19 mouse cellular contexts compared by ENCODE assay signal in the genomic region with DNA sequence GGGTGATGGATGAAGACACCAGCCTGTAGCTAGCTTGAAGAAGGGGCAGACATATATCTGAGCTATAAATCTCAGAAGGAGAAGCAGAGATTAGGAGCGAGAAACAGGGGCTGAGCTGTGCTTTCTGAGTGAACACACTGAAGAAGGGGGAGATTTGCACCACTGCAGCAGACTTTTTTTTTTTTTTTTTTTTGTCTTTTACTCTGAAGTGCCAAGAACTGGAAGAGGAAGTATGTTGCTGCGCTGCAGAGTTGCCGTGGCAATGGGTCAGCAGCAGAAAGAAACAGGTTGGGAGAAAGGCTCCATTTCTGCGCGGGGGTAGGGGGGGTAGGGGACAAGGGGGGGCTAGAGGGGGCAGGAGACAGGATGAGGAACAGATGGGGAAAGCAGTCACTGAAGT. TPM values are rescaled to one million over a fixed set of nuclear protein-coding genes. Genes with fewer than 3 reads are reported as not detected.
A peak's percentile ranks its signal among the peaks of the same experiment; 100 is the strongest.
DNase-seq lines count a peak whose midpoint lies in the region; ATAC-seq and TF ChIP-seq lines count a peak whose summit lies in the region.
"Had no signal": no experiment of that assay in that cellular context is flagged by ENCODE, and none has a peak within 500 bp of the region (broad histone marks: within the 10 kb centered on the region; RNA-seq: fewer than 3 reads in every experiment).

No protein-coding gene starts in this region.

- H3K4me2 ChIP-seq in kidney, postnatal 0 days (ENCODE audit: low read length): no peak overlapping the region
- peak overlapping the region; percentile 77 for H3K4me2 ChIP-seq in CH12.LX (ENCODE audit: insufficient read depth, low read depth, poor library complexity, severe bottlenecking)
- H3K4me2 ChIP-seq: embryonic facial prominence, embryonic 13.5 days; heart, embryonic 15.5 days; hindbrain, embryonic 13.5 days; limb, embryonic 15.5 days had no signal

- no peaks in the 10 kb centered on the region for H3K27me3 ChIP-seq in kidney, postnatal 0 days (ENCODE audit: insufficient read depth, low read length)
- H3K27me3 ChIP-seq in CH12.LX (replicated peaks): no peaks in the 10 kb centered on the region
- no peaks in the 10 kb centered on the region for H3K27me3 ChIP-seq in thymus, adult 2 months (ENCODE audit: control insufficient read depth, insufficient read depth, low read length)
- H3K27me3 ChIP-seq: embryonic facial prominence, embryonic 13.5 days; hindbrain, embryonic 13.5 days had no signal

- WGBS in kidney, postnatal 0 days: 6% methylated on average over 5 of the region's 5 CpGs
- under 1% methylated on average over 5 of the region's 5 CpGs for WGBS in thymus, adult 2 months

- DNase-seq in kidney, postnatal 0 days (ENCODE audit: low spot score): peak; percentile 60
- DNase-seq in kidney, adult 9 months: no peak
- peak; percentile 75 for DNase-seq in CH12.LX (ENCODE audit: extremely low read depth)
- peak; percentile 35 for DNase-seq in brain, embryonic 14.5 days (ENCODE audit: low read depth)
- no peak for DNase-seq in thymus, adult 2 months
- DNase-seq in cerebellum, adult 11-12 months: no peak
- DNase-seq: cerebellum, adult 8-10 months; kidney, postnatal 10 days; liver, postnatal 0 days; right cerebral cortex, adult 18-20 months had no signal

- dilution Hi-C loops in CH12.LX (cut with MboI; ENCODE audit: extremely low pct_ligation_motif_present, extremely low pct_unique_long_range_greater_than_20kb, low sequenced_read_pairs): no loop called here

- no peak for ATAC-seq in kidney, postnatal 0 days (replicated peaks; ENCODE audit: low FRiP score, low read depth)
- ATAC-seq in megakaryocyte progenitor cell, adult 5-6 weeks (replicated peaks; ENCODE audit: poor library complexity): peak; percentile 29
- ATAC-seq: intestine, embryonic 16.5 days; liver, postnatal 0 days had no signal

- H3K36me3 ChIP-seq in kidney, postnatal 0 days (ENCODE audit: insufficient read depth, low read length): no peaks in the 10 kb centered on the region
- peaks cover 0 to 3% of the 10 kb centered on the region in 2 experiments for H3K36me3 ChIP-seq in CH12.LX (replicated peaks in 1 of 2; ENCODE audit: control insufficient read depth in 1 of 2, insufficient read depth in 1 of 2, low read length in 1 of 2)
- H3K36me3 ChIP-seq in thymus, adult 2 months (ENCODE audit: control insufficient read depth, insufficient read depth, low read length): no peaks in the 10 kb centered on the region
- H3K36me3 ChIP-seq: embryonic facial prominence, embryonic 13.5 days; heart, embryonic 15.5 days; hindbrain, embryonic 13.5 days; limb, embryonic 15.5 days had no signal

- H3K9me3 ChIP-seq in kidney, postnatal 0 days (replicated peaks; ENCODE audit: low read length): no peaks in the 10 kb centered on the region
- no peaks in the 10 kb centered on the region for H3K9me3 ChIP-seq in CH12.LX (replicated peaks; ENCODE audit: low read length)
- H3K9me3 ChIP-seq: embryonic facial prominence, embryonic 13.5 days; heart, embryonic 15.5 days; hindbrain, embryonic 13.5 days; limb, embryonic 15.5 days had no signal

- H3K4me1 ChIP-seq in kidney, postnatal 0 days (replicated peaks; ENCODE audit: insufficient read depth, low read length): no peaks in the 10 kb centered on the region
- peaks cover 21 to 81% of the 10 kb centered on the region in 2 experiments for H3K4me1 ChIP-seq in CH12.LX (ENCODE audit: control insufficient read depth in 1 of 2, insufficient read depth in 2 of 2)
- no peaks in the 10 kb centered on the region for H3K4me1 ChIP-seq in thymus, adult 2 months (replicated peaks; ENCODE audit: control insufficient read depth, insufficient read depth, low read length)
- H3K4me1 ChIP-seq: heart, embryonic 15.5 days had no signal

- no peak for TF ChIP-seq POLR2A in CH12.LX (IDR thresholded peaks at IDR 0.05; ENCODE audit: low read depth, low read length)
- TF ChIP-seq POLR2A in brain, embryonic 14.5 days (IDR thresholded peaks at IDR 0.05; ENCODE audit: borderline replicate concordance, extremely low read depth, insufficient read depth, insufficient read length, poor library complexity, severe bottlenecking): no peak
- TF ChIP-seq POLR2A in thymus, adult 2 months (IDR thresholded peaks at IDR 0.05; ENCODE audit: control insufficient read depth, extremely low read depth, insufficient read depth, low read length, poor library complexity): no peak

- no peaks in the 10 kb centered on the region for H3K79me2 ChIP-seq in CH12.LX (replicated peaks; ENCODE audit: control insufficient read depth, extremely low read depth, insufficient read depth, poor library complexity, severe bottlenecking)

- in situ Hi-C loops in CH12.LX (cut with MboI; ENCODE audit: low pct_ligation_motif_present, low pct_unique_long_range_greater_than_20kb, low sequenced_read_pairs): loop anchor here (5.0 to 25.0 kb wide), 3 partner anchors 69 to 324 kb away; a partner anchor contains a TSS

- TF ChIP-seq CTCF in kidney, postnatal 0 days (IDR thresholded peaks at IDR 0.05; ENCODE audit: low read depth): no peak
- no peak for TF ChIP-seq CTCF in CH12.LX (conservative IDR thresholded peaks at IDR 0.05 in 1 of 2, IDR thresholded peaks at IDR 0.05 in 1 of 2; ENCODE audit: low read depth in 2 of 2, low read length in 2 of 2)
- no peak for TF ChIP-seq CTCF in brain, embryonic 14.5 days (IDR thresholded peaks at IDR 0.05; ENCODE audit: borderline replicate concordance, extremely low read depth, insufficient read depth, insufficient read length)
- TF ChIP-seq CTCF in thymus, adult 2 months (IDR thresholded peaks at IDR 0.05; ENCODE audit: borderline replicate concordance, control insufficient read depth, extremely low read depth, insufficient read depth, low read length, poor library complexity): no peak

- no peak overlapping the region for H3K9ac ChIP-seq in kidney, postnatal 0 days (ENCODE audit: low read depth, low read length)
- peak overlapping the region; percentile 56 for H3K9ac ChIP-seq in CH12.LX (ENCODE audit: insufficient read depth, low read depth)
- H3K9ac ChIP-seq: embryonic facial prominence, embryonic 13.5 days; heart, embryonic 15.5 days; hindbrain, embryonic 13.5 days; limb, embryonic 15.5 days; liver, postnatal 0 days had no signal

- no peak overlapping the region for H3K4me3 ChIP-seq in kidney, postnatal 0 days (replicated peaks; ENCODE audit: low read depth, low read length)
- H3K4me3 ChIP-seq in CH12.LX (replicated peaks in 1 of 3; ENCODE audit: low read depth in 2 of 3, low read length in 2 of 3, poor library complexity in 1 of 3): peak overlapping the region in 2 of 3 experiments; percentile 12 to 49
- no peak overlapping the region for H3K4me3 ChIP-seq in thymus, adult 2 months (ENCODE audit: control insufficient read depth, insufficient read depth, low read length)
- H3K4me3 ChIP-seq: embryonic facial prominence, embryonic 13.5 days; heart, embryonic 15.5 days; hindbrain, embryonic 13.5 days; limb, embryonic 15.5 days had no signal

- H3K27ac ChIP-seq in kidney, postnatal 0 days: no peak overlapping the region
- peak overlapping the region; percentile 18; the same call in 1 of the 2 replicates for H3K27ac ChIP-seq in CH12.LX (ENCODE audit: insufficient read depth, low read depth)
- H3K27ac ChIP-seq in thymus, adult 2 months (ENCODE audit: control insufficient read depth, insufficient read depth, low read length): no peak overlapping the region
- H3K27ac ChIP-seq: embryonic facial prominence, embryonic 13.5 days; heart, embryonic 15.5 days; hindbrain, embryonic 13.5 days; limb, embryonic 15.5 days had no signal

- TF ChIP-seq RAD21 in CH12.LX (IDR thresholded peaks at IDR 0.05; ENCODE audit: low read depth, low read length): no peak

- TF ChIP-seq EP300 in CH12.LX (IDR thresholded peaks at IDR 0.05; ENCODE audit: low read length): no peak

TF ChIP-seq in CH12.LX, 34 proteins besides CTCF, POLR2A, EP300 and RAD21:
- TF ChIP-seq ELF1 (IDR thresholded peaks at IDR 0.05; ENCODE audit: low read depth, low read length) (0 out of 2 replicates have a peak, but pooled peaks have one; percentile 36), ZNF384 (IDR thresholded peaks at IDR 0.05; ENCODE audit: low read depth, low read length) (peak; percentile 97), ZKSCAN1 (IDR thresholded peaks at IDR 0.05; ENCODE audit: borderline replicate concordance, low read depth, low read length) (no peak), MAFK (IDR thresholded peaks at IDR 0.05; ENCODE audit: insufficient replicate concordance, low read length) (no peak), ZC3H11A (IDR thresholded peaks at IDR 0.05; ENCODE audit: low read depth, low read length) (no peak), KAT2A (IDR thresholded peaks at IDR 0.05; ENCODE audit: insufficient replicate concordance, low read length) (no peak), CHD1 (IDR thresholded peaks at IDR 0.05; ENCODE audit: low read depth, low read length) (no peak), GABPA (IDR thresholded peaks at IDR 0.05; ENCODE audit: insufficient replicate concordance, low read depth, low read length) (no peak), POLR2AphosphoS2 (IDR thresholded peaks at IDR 0.05; ENCODE audit: low read depth, low read length) (no peak), CHD2 (IDR thresholded peaks at IDR 0.05; ENCODE audit: low read length) (no peak), SIN3A (IDR thresholded peaks at IDR 0.05; ENCODE audit: low read length) (no peak)

RNA-seq across cellular contexts. Expression of a gene that starts 2.6 kb away (rescaled TPM):
- polyA plus RNA-seq in kidney, postnatal 0 days (2015; fragmentation: Nextera tagmentation; extraction: Ambion mirVana): 0.74 and 0.95 TPM in 2 replicates
- total RNA-seq in CH12.LX (2012; rRNA removed): 0.25 and 0.38 TPM in 2 replicates
- total RNA-seq in CH12.LX (2014; rRNA removed): 0.15 and 0.39 TPM in 2 replicates
- 0.21 and 0.71 TPM in 2 replicates for polyA plus RNA-seq in CH12.LX (2012; ENCODE audit: insufficient read length, low read depth)
- polyA plus RNA-seq in brain, embryonic 14.5 days (2012; rRNA removed): 0.19 TPM in 1 of 2 replicates, not detected in the other
- total RNA-seq in megakaryocyte progenitor cell, adult 5-6 weeks (2015): not detected in 2 replicates
- not detected in 2 replicates for total RNA-seq in megakaryocyte progenitor cell, adult 5-6 weeks (2017)
- 0.26 and 0.46 TPM in 2 replicates for polyA plus RNA-seq in thymus, adult 2 months (2012; rRNA removed)
- total RNA-seq: adrenal gland, adult 18-20 months had no signal
- polyA plus RNA-seq: embryonic facial prominence, embryonic 13.5 days; heart, embryonic 15.5 days; hindbrain, embryonic 13.5 days; limb, embryonic 15.5 days; neural tube, embryonic 14.5 days; urinary bladder, adult 2 months had no signal

Comparison
In these comparisons a context has a peak if more than half of its experiments do, and no peak if none do; other contexts are left out.
1. DNase-seq: peak in kidney, postnatal 0 days (single experiment), CH12.LX (single experiment) and brain, embryonic 14.5 days (single experiment); none in kidney, adult 9 months (single experiment), thymus, adult 2 months (single experiment) and cerebellum, adult 11-12 months (single experiment).
2. H3K4me3 ChIP-seq: peak in CH12.LX (2 of 3); none in kidney, postnatal 0 days (single experiment) and thymus, adult 2 months (single experiment).